Mouse (Mus musculus): ENCODE measurements around the gene Misp. TPM values are rescaled to one million over a fixed set of nuclear protein-coding genes. Genes with fewer than 3 reads are reported as not detected.

Misp gene
- 1.6 and 2.3 TPM in 2 replicates for polyA plus RNA-seq (2016; fragmentation: Nextera tagmentation; extraction: Ambion mirVana)

DNA sequence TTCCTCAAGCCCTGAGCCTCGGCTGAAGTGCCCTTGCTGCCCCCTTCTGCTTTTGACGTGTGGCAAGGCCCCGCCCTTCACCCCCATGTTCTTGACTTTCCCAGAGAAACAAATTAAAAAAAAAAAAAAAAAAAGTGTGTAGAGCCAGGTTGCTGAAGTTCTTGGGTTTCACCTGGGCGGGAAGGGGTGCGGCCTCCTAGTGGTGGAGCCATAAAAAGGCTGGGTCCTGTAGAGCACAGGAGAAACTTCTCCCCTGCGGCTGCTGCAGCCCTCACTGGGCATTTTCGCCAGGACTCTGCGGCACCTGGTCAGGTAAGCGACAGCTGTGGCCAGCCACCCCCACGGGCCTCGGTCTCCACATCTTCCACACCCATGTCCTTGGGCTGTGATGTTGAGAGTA, at the start of gene Misp:
Gene Misp (plus strand): TSS at position 208 of the 400 bp plus-strand sequence.
- no peak within 1 kb of the TSS for H3K9ac ChIP-seq
- 68% methylated on average over 11 of the region's 11 CpGs for WGBS
- no peak within 1 kb of the TSS for H3K4me3 ChIP-seq
- H3K4me2 ChIP-seq (replicated peaks), result no peak within 1 kb of the TSS
- H3K36me3 ChIP-seq, result peaks cover 46% of the 10 kb centered on the region
- peaks cover 12% of the 10 kb centered on the region; the same call in 1 of the 2 replicates for H3K4me1 ChIP-seq
- no peak for ATAC-seq (ENCODE audit: low FRiP score, low read depth)
- H3K9me3 ChIP-seq, result no peaks in the 10 kb centered on the region
- no peak within 1 kb of the TSS for H3K27ac ChIP-seq
- no peaks in the 10 kb centered on the region for H3K27me3 ChIP-seq (replicated peaks)

DNA sequence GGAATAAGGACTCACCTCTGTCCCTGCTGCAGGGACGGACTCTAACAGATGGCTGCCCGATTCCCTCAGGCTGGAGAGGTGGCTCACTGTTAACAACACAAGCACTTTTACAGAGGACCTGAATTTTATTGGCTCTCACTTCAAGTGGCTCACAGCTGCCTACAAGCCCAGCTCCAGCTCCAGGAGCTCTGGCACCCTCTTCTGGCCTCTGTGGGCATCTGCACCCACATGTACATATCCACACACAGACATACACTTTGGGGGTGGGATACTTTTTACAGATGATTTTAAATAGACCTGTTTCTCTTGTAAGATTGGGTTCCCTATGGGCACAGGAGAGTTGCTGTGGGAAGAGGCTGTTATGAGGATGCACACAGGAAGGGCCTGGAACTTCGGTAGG, 48.5 kb upstream of the Misp start:
- no peak overlapping the region for H3K9ac ChIP-seq
- WGBS, result 89% methylated on average over 3 of the region's 3 CpGs
- H3K4me3 ChIP-seq, result no peak overlapping the region
- H3K27ac ChIP-seq, result no peak overlapping the region
- H3K9me3 ChIP-seq, result 0 out of 2 replicates have a peak, but pooled peaks cover 6% of the 10 kb centered on the region
- no peak overlapping the region for H3K4me2 ChIP-seq (replicated peaks)
- peaks cover 12% of the 10 kb centered on the region for H3K4me1 ChIP-seq
- H3K36me3 ChIP-seq, result no peaks in the 10 kb centered on the region
- ATAC-seq (ENCODE audit: low FRiP score, low read depth), result no peak
- H3K27me3 ChIP-seq (replicated peaks), result peaks cover 12% of the 10 kb centered on the region

DNA sequence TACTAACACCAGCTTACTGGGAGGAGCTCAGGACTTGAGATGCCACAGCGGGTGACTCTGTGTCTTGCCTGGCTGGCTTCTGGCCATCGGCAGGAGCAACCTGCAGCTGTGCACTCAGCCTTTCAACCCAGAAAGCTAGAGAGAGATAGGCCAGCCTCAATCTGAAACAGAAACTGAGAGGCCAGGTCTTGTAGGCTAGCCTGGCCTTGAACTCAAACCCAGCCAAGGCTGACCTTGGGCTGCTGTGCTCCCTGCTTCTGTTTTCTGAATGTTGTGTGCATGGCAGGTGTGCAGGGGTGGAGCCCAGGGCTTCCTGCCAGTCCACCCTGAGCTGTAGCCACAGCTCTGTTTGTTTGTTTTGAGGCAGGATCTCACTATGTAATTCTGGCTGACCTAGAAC, 47.6 kb upstream of the Misp start:
- 95% methylated on average over 2 of the region's 2 CpGs for WGBS
- Histone ChIP-seq H3K9me3 (0 out of 2 replicates have a peak, but pooled peaks cover 6% of the 10 kb centered on the region), H3K36me3 (no peaks in the 10 kb centered on the region), H3K4me2 (replicated peaks) (no peak overlapping the region), H3K4me1 (peaks cover 15% of the 10 kb centered on the region), H3K9ac (no peak overlapping the region), H3K27ac (no peak overlapping the region), H3K27me3 (replicated peaks) (peaks cover 21% of the 10 kb centered on the region), H3K4me3 (no peak overlapping the region)
- no peak for ATAC-seq (ENCODE audit: low FRiP score, low read depth)

DNA sequence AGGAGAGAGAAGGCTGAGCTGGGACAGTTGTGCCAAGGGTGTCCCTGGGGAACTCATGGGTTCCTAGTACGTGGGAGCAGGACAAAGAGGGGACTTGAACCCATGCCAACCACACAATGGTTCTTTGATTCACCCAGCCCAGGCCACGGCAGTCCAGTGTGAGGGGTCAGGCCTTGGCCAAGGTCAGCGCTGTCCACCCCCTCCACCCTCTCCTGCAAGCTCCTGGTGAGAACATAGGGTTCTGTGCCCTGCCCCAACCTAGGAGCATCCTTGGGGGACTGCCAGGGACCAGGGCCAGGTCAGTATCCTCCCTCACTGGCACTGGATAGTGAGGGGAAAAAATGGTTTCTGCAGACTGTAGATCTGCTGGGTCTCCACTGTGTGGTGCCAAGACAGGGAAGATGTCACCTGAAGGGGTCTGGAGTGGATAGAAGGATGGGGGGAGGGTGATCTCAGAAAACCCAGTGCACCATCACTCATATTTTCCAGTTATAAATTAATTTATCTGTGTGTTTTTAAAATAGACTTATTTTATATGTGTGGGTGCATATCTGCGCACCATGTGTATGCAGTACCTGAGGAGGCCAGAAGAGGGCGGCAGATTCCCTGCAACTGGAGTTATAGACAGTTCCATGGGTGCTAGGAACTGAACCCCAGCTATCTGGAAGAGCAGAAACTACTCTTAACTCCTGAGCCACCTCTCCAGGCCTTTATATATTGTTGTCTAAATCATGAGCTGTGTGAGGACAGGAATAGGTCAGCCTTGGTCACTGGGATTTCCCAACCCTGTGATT, 46.1 kb upstream of the Misp start:
- no peak for ATAC-seq (ENCODE audit: low FRiP score, low read depth)
- peaks cover 35% of the 10 kb centered on the region for H3K27me3 ChIP-seq (replicated peaks)
- H3K4me2 ChIP-seq (replicated peaks), result no peak overlapping the region
- H3K36me3 ChIP-seq, result no peaks in the 10 kb centered on the region
- H3K9ac ChIP-seq, result no peak overlapping the region
- 0 out of 2 replicates have a peak, but pooled peaks cover 6% of the 10 kb centered on the region for H3K9me3 ChIP-seq
- peaks cover 22% of the 10 kb centered on the region for H3K4me1 ChIP-seq
- WGBS, result 73% methylated on average over 5 of the region's 5 CpGs
- H3K27ac ChIP-seq, result no peak overlapping the region
- no peak overlapping the region for H3K4me3 ChIP-seq

DNA sequence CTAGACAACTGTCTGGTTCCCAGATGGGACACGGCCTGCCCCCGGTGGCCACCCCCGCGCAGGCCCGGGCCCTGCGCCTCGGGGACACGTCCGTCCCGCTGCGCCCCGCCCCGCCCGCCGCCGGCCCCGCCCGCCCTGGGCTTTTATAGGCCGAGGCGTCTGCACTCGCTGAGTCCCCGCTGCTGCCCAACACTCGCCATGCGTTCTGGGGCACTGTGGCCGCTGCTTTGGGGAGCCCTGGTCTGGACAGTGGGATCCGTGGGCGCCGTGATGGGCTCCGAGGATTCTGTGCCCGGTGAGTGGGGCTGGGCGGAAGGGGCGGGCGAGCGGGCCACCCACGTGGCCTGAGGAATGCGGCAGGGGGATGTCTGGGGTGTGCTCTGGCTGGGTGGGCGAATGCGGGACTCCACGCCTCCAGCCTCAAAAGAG, 43.7 kb upstream of the Misp start, which contains the start of gene Fstl3:
Gene Fstl3 (plus strand): TSS at position 170 of the 429 bp plus-strand sequence.
- peak within 1 kb of the TSS; percentile 31 for H3K4me3 ChIP-seq
- H3K9me3 ChIP-seq, result 0 out of 2 replicates have a peak, but pooled peaks cover 6% of the 10 kb centered on the region
- H3K9ac ChIP-seq, result peak within 1 kb of the TSS; percentile 43
- H3K27ac ChIP-seq, result no peak within 1 kb of the TSS
- no peak for ATAC-seq (ENCODE audit: low FRiP score, low read depth)
- H3K36me3 ChIP-seq, result no peaks in the 10 kb centered on the region
- peaks cover 38% of the 10 kb centered on the region for H3K4me1 ChIP-seq
- 2% methylated on average over 39 of the region's 39 CpGs for WGBS
- peaks cover 51% of the 10 kb centered on the region for H3K27me3 ChIP-seq (replicated peaks)
- H3K4me2 ChIP-seq (replicated peaks), result peak within 1 kb of the TSS; percentile 62

DNA sequence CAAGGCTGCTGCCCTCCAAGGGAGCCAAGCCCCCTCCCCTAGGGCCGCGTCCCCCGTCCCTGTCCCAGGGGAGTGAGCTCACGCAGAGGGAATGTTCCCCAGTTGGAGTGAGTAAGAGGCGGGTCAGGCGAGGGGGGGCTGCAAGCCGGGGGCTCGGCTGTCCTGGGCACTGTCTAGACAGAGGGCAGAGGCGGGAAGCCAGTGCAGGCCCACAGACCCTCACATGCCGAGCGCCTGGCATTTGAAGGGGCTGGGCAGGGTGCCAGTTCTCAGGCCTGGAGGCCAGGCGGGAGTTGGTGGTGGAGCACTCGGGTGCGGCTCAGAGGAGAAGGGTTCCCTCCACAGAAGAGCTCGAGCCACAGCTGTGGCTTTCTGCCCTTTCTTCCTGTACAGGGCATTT, 42.8 kb upstream of the Misp start:
- Histone ChIP-seq H3K4me3 (peak overlapping the region; percentile 7; the same call in 1 of the 2 replicates), H3K9ac (no peak overlapping the region)

DNA sequence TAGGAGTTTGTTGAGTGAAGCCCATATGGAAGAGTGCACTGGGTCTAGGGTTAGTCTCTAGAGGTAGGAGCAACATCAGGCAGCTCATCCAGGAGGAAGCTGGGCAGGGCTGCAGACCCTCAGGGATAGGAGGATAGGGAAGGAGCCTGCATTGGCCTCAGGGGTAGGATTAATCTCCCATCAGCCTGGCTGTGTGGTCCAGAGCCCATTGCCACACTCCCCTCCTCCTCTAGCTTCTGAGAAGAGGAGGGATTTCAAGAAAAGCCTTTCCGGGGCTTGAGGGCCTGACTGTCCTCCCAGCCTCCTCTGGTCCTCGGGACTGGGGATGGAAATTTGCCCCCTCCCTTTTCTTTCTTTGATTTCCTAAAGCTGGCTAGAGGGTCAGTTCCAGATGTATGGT, 41.6 kb upstream of the Misp start:
- H3K9ac ChIP-seq, result no peak overlapping the region
- 0 out of 2 replicates have a peak, but pooled peaks cover 6% of the 10 kb centered on the region for H3K9me3 ChIP-seq
- WGBS, result 21% methylated on average over 2 of the region's 2 CpGs
- H3K27ac ChIP-seq, result no peak overlapping the region
- no peak overlapping the region for H3K4me3 ChIP-seq
- H3K27me3 ChIP-seq (replicated peaks), result peaks cover 57% of the 10 kb centered on the region
- no peak for ATAC-seq (ENCODE audit: low FRiP score, low read depth)
- H3K4me2 ChIP-seq (replicated peaks), result peak overlapping the region; percentile 69; the same call in 1 of the 2 replicates
- peaks cover 38% of the 10 kb centered on the region for H3K4me1 ChIP-seq
- no peaks in the 10 kb centered on the region for H3K36me3 ChIP-seq

More for the DNA sequence above, 42.8 kb upstream of the Misp start:
- no peak for ATAC-seq (ENCODE audit: low FRiP score, low read depth)
- H3K4me1 ChIP-seq, result peaks cover 38% of the 10 kb centered on the region
- peaks cover 56% of the 10 kb centered on the region for H3K27me3 ChIP-seq (replicated peaks)
- H3K36me3 ChIP-seq, result no peaks in the 10 kb centered on the region
- H3K4me2 ChIP-seq (replicated peaks), result peak overlapping the region; percentile 20; the same call in 1 of the 2 replicates
- H3K27ac ChIP-seq, result no peak overlapping the region
- H3K9me3 ChIP-seq, result 0 out of 2 replicates have a peak, but pooled peaks cover 6% of the 10 kb centered on the region
- WGBS, result 14% methylated on average over 15 of the region's 15 CpGs

DNA sequence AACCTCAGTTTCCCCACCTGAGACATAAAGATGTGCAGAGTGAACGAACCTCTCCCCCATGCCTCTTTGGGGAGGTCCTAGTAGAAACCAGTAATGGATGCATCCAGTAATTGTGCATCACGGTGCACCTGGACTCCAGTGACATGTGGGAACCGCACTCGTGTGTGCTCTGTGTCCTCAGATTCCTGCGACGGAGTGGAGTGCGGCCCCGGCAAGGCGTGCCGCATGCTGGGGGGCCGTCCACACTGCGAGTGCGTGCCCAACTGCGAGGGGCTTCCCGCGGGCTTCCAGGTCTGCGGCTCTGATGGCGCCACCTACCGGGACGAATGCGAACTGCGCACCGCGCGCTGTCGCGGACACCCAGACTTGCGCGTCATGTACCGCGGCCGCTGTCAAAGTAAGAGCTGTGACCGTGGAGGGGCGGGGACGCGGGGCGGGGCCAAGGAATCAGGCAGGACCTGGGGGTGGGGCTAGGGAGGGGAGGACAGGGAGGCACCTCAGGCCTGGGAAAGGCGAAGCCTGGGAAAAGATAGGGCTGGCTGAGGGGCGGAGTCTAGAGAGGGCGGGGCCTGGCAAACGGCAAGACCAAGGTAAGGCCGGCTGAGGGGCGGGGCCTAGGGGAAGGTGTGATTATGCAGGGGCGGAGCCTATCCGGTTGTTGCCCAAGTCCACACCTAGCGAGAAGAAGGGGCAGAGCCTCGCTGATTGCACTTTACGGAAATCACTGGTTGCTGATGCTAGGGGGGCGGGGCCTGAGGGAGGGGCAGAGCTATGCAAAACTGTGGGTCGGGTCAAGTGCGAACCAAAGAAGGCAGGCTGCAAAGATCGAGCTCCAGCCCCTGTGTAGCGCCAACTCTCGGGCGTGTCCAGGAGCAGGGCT, 40.8 kb upstream of the Misp start:
- peaks cover 38% of the 10 kb centered on the region for H3K4me1 ChIP-seq
- peak overlapping the region; percentile 34 for H3K4me3 ChIP-seq
- H3K4me2 ChIP-seq (replicated peaks), result peak overlapping the region; percentile 69
- H3K9ac ChIP-seq, result 0 out of 2 replicates have a peak overlapping the region, but pooled peaks have one; percentile 2
- peaks cover 63% of the 10 kb centered on the region for H3K27me3 ChIP-seq (replicated peaks)
- no peak overlapping the region for H3K27ac ChIP-seq
- H3K36me3 ChIP-seq, result no peaks in the 10 kb centered on the region
- H3K9me3 ChIP-seq, result 0 out of 2 replicates have a peak, but pooled peaks cover 3% of the 10 kb centered on the region
- peak; percentile 92 for ATAC-seq (ENCODE audit: low FRiP score, low read depth)
- WGBS, result 1% methylated on average over 55 of the region's 55 CpGs

DNA sequence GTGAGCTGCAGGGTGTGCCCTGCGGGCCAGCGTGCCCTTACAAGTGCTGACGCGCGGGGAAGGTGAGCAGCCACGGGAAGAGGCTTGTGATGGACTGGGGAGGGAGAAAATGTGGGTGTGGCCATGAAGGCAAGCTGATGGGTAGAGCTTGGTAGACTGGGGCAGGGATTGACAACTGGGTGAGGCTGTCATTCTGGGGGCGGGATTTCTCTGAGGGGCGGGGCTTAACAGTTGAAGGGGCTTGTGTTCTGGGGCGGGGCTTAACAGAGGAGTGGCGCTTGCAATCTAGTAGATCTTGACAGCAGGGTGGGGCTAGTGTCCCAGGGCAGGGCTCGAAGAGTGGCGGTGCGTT, 40.1 kb upstream of the Misp start:
- H3K36me3 ChIP-seq, result no peaks in the 10 kb centered on the region
- 0 out of 2 replicates have a peak overlapping the region, but pooled peaks have one; percentile 2 for H3K9ac ChIP-seq
- 2% methylated on average over 13 of the region's 13 CpGs for WGBS
- ATAC-seq (ENCODE audit: low FRiP score, low read depth), result no peak; the same call in 1 of the 2 replicates
- H3K4me1 ChIP-seq, result peaks cover 38% of the 10 kb centered on the region
- peaks cover 63% of the 10 kb centered on the region for H3K27me3 ChIP-seq (replicated peaks)
- H3K27ac ChIP-seq, result no peak overlapping the region
- peak overlapping the region; percentile 34 for H3K4me3 ChIP-seq
- no peaks in the 10 kb centered on the region for H3K9me3 ChIP-seq
- peak overlapping the region; percentile 69 for H3K4me2 ChIP-seq (replicated peaks)

DNA sequence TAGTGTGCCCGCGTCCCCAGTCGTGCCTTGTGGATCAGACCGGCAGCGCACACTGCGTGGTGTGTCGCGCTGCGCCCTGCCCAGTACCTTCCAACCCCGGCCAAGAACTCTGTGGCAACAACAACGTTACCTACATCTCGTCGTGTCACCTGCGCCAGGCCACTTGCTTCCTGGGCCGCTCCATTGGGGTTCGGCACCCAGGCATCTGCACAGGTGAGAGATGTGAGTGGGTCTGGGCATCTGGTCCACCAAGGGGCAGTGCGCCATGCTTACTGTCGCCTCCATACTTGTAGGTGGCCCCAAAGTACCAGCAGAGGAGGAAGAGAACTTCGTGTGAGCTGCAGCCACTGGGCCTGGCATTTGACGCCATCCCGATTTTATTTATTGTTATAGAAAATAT, 39.6 kb upstream of the Misp start:
- no peak overlapping the region for H3K4me3 ChIP-seq
- ATAC-seq (ENCODE audit: low FRiP score, low read depth), result no peak

DNA sequence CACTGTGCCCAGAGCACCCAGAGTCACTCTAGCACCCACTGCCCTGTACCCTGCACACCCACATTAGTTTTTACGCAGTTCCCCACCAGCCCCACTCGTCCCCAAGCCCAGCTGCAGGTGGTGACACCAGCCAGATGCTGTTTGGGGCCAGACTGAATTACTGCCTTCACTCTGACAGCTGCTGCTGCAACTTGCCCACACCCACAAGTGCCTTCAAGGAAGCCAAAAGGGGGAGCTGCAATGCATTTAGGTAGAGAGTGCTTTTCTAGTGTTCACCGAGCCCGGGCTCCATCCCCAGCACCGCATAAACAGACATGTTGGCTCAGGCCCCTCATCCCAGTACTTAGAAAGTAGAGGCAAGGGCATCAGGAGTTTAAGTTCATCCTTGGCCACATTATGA, 38.8 kb upstream of the Misp start:
- no peak overlapping the region for H3K9ac ChIP-seq
- H3K27me3 ChIP-seq (replicated peaks), result peaks cover 54% of the 10 kb centered on the region
- H3K4me3 ChIP-seq, result no peak overlapping the region
- no peak for ATAC-seq (ENCODE audit: low FRiP score, low read depth)
- H3K9me3 ChIP-seq, result no peaks in the 10 kb centered on the region
- WGBS, result 47% methylated on average over 5 of the region's 5 CpGs
- no peaks in the 10 kb centered on the region for H3K36me3 ChIP-seq
- H3K4me1 ChIP-seq, result peaks cover 36% of the 10 kb centered on the region
- H3K27ac ChIP-seq, result no peak overlapping the region
- no peak overlapping the region for H3K4me2 ChIP-seq (replicated peaks)

More for the DNA sequence above, 39.6 kb upstream of the Misp start:
- Histone ChIP-seq H3K4me1 (peaks cover 38% of the 10 kb centered on the region), H3K9me3 (no peaks in the 10 kb centered on the region), H3K9ac (no peak overlapping the region), H3K27ac (no peak overlapping the region), H3K27me3 (replicated peaks) (peaks cover 62% of the 10 kb centered on the region), H3K36me3 (no peaks in the 10 kb centered on the region), H3K4me2 (replicated peaks) (peak overlapping the region; percentile 69)
- 29% methylated on average over 21 of the region's 21 CpGs for WGBS

DNA sequence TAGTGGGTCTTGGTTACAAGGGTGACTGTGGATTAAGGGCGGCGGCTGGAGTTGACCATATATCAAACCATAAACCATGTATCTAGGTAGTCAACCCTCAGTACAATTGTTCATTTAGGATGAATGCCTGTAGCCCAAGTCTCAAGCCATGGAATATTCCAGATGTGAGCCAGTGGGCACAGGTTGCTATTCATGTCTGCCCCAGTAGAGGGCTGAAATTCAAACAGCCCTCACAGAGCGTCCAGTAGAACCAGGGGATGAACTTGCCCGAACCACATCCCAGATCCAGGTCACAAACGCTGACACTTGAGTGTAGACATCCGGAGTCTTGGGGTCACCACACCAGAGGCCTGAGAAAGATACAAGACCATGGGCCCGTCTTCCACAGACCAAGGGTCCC, 37.7 kb upstream of the Misp start:
- H3K4me3 ChIP-seq, result no peak overlapping the region
- no peak overlapping the region for H3K9ac ChIP-seq
- no peak overlapping the region for H3K4me2 ChIP-seq (replicated peaks)
- H3K27ac ChIP-seq, result no peak overlapping the region
- peaks cover 43% of the 10 kb centered on the region for H3K27me3 ChIP-seq (replicated peaks)
- no peaks in the 10 kb centered on the region for H3K9me3 ChIP-seq
- H3K36me3 ChIP-seq, result no peaks in the 10 kb centered on the region
- H3K4me1 ChIP-seq, result peaks cover 26% of the 10 kb centered on the region
- no peak for ATAC-seq (ENCODE audit: low FRiP score, low read depth)
- WGBS, result 71% methylated on average over 7 of the region's 7 CpGs

Data from neural tube, embryonic 12.5 days (tissue).